Mouse (Mus musculus): Measurements from ENCODE around the gene Ilk.

- TF ChIP-seq POLR2A (IDR thresholded peaks at IDR 0.05; ENCODE audit: borderline replicate concordance, extremely low read depth, insufficient read depth, insufficient read length, poor library complexity, severe bottlenecking) (no peak), CTCF (IDR thresholded peaks at IDR 0.05; ENCODE audit: borderline replicate concordance, extremely low read depth, insufficient read depth, insufficient read length) (no peak)
Observed at GRCm38 (mm10) chr7:105703816-105704215, 32.6 kb upstream of the Ilk start.
